Mouse (Mus musculus): Measurements from ENCODE around the gene Igfbp5.

DNA sequence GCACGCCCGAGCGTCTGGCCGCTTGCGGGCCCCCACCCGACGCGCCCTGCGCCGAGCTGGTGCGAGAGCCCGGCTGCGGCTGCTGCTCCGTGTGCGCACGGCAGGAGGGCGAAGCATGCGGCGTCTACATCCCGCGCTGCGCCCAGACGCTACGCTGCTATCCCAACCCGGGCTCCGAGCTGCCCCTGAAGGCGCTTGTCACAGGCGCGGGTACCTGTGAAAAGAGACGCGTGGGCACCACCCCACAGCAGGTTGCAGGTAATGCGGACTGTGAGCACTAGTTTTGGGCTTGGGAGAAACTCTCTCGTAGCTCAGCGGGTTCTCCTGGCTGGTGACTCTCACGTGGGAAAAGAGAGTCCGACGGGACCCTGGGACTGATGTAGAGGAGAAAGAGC lies 50.0 kb downstream of the Igfbp5 start:
- TF ChIP-seq ZC3H11A (IDR thresholded peaks at IDR 0.05; ENCODE audit: borderline replicate concordance, low read depth, low read length) (no peak), ZNF384 (IDR thresholded peaks at IDR 0.05; ENCODE audit: low read depth, low read length) (no peak), HCFC1 (IDR thresholded peaks at IDR 0.05; ENCODE audit: borderline replicate concordance, insufficient read depth, low read length) (no peak)

Measured in ES-E14 (cell line).